Mouse (Mus musculus): ENCODE results near the gene Gm17622. TPM values are rescaled to one million over a fixed set of nuclear protein-coding genes. Genes with fewer than 3 reads are reported as not detected.

Gm17622 gene
- polyA plus RNA-seq, 1 experiment from 2014 or later: not detected

DNA sequence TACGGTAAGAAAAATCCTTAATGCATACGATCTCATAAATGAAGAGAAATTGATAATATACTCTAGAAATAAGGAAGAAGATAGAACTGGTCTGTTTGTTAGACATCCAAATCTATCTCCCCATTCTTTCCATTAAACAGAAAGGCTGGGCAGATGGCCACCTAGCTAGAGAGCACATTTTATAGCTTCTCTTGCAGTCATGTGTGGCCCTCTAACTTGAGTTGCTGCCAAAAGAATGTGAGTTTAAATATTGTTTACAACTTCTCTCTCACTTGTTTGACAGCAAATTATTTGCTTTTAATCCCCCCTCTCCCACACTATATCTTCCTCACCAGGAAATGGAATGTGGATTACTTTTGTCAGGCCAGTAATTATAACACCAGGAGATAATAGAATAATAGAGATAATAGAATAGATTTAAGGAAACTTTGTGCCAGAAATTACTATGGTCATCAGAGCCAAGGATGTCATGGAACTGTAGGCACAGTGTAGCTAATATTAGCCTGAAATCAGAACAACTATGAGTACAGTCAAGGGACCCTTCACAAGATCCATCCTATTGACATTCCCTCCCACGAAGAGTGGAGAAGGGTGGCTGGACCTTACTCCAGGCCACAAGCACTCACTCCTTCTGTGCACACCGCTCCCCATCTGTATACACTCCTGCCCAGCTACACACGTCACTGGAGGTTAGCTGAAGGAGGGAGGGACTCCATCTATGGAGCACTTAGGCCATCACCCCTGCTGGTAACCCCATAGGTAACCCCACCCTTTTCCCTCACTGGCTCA lies 23.8 kb downstream of the Gm17622 start:
- Histone ChIP-seq H3K27me3 (ENCODE audit: control insufficient read depth, insufficient read depth, low read length) (no peaks in the 10 kb centered on the region), H3K4me3 (ENCODE audit: low read depth, low read length) (no peak overlapping the region), H3K4me2 (ENCODE audit: low read depth, low read length, severe bottlenecking) (no peak overlapping the region), H3K9me3 (ENCODE audit: control insufficient read depth, low read length) (no peaks in the 10 kb centered on the region), H3K4me1 (replicated peaks; ENCODE audit: control insufficient read depth, insufficient read depth, low read length) (no peaks in the 10 kb centered on the region), H3K27ac (ENCODE audit: low read depth, low read length) (no peak overlapping the region), H3K36me3 (ENCODE audit: control insufficient read depth, insufficient read depth, low read length) (no peaks in the 10 kb centered on the region), H3K9ac (ENCODE audit: low read length) (no peak overlapping the region)
- ATAC-seq (replicated peaks; ENCODE audit: low FRiP score): no peak
- 88% methylated on average over 5 of the region's 5 CpGs for WGBS
- DNase-seq (ENCODE audit: low spot score): no peak

DNA sequence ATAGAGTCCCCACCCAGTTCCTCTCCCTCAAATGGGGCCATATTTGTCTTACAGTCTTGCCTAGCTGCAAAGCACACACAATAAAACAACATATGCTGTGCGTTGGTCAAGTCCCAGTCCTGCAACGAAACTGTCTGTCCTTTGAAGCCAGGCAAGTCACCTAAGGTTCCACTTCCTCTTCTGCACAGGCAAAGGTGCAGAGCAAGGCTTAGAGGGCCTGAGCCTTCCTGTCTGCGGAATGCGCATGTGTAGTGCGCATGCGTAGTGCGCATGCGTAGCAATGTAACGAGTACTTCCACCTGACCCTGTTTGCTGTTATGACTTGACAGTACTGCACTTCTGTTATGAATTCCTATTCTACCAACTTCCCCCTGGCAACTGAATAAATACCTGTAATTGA lies 25.7 kb downstream of the Gm17622 start:
- no peaks in the 10 kb centered on the region for H3K9me3 ChIP-seq (ENCODE audit: control insufficient read depth, low read length)
- DNase-seq (ENCODE audit: low spot score): no peak
- H3K4me3 ChIP-seq (ENCODE audit: low read depth, low read length): no peak overlapping the region
- 97% methylated on average over 9 of the region's 9 CpGs for WGBS
- no peaks in the 10 kb centered on the region for H3K4me1 ChIP-seq (replicated peaks; ENCODE audit: control insufficient read depth, insufficient read depth, low read length)
- no peak overlapping the region for H3K9ac ChIP-seq (ENCODE audit: low read length)
- H3K4me2 ChIP-seq (ENCODE audit: low read depth, low read length, severe bottlenecking): no peak overlapping the region
- no peak overlapping the region for H3K27ac ChIP-seq (ENCODE audit: low read depth, low read length)
- no peak for ATAC-seq (replicated peaks; ENCODE audit: low FRiP score)
- H3K27me3 ChIP-seq (ENCODE audit: control insufficient read depth, insufficient read depth, low read length): no peaks in the 10 kb centered on the region
- no peaks in the 10 kb centered on the region for H3K36me3 ChIP-seq (ENCODE audit: control insufficient read depth, insufficient read depth, low read length)

DNA sequence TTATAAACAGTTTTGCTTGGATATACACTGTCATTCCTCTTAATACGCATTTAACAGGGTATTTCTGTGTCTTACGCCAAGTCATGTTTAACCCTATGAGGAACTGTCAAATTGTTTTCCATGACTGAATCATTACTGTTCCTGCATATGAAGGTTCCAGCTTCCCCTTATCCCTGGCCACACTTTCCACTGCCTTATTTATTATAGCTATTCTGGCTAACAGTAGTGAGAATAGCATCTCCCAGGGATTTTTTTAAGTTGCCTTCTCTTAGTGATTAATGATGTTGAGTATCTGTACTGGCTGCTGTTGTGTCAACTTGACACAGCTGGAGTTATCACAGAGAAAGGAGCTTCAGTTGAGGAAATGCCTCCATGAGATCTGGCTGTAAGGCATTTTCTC lies 26.8 kb downstream of the Gm17622 start:
- no peaks in the 10 kb centered on the region for H3K4me1 ChIP-seq (replicated peaks; ENCODE audit: control insufficient read depth, insufficient read depth, low read length)
- H3K27ac ChIP-seq (ENCODE audit: low read depth, low read length): no peak overlapping the region
- H3K9ac ChIP-seq (ENCODE audit: low read length): no peak overlapping the region
- DNase-seq (ENCODE audit: low spot score) (no peak), ATAC-seq (replicated peaks; ENCODE audit: low FRiP score) (no peak)
- 95% methylated on average over 2 of the region's 2 CpGs for WGBS
- H3K9me3 ChIP-seq (ENCODE audit: control insufficient read depth, low read length): no peaks in the 10 kb centered on the region
- no peaks in the 10 kb centered on the region for H3K27me3 ChIP-seq (ENCODE audit: control insufficient read depth, insufficient read depth, low read length)
- H3K4me3 ChIP-seq (ENCODE audit: low read depth, low read length): no peak overlapping the region
- H3K36me3 ChIP-seq (ENCODE audit: control insufficient read depth, insufficient read depth, low read length): no peaks in the 10 kb centered on the region
- no peak overlapping the region for H3K4me2 ChIP-seq (ENCODE audit: low read depth, low read length, severe bottlenecking)

DNA sequence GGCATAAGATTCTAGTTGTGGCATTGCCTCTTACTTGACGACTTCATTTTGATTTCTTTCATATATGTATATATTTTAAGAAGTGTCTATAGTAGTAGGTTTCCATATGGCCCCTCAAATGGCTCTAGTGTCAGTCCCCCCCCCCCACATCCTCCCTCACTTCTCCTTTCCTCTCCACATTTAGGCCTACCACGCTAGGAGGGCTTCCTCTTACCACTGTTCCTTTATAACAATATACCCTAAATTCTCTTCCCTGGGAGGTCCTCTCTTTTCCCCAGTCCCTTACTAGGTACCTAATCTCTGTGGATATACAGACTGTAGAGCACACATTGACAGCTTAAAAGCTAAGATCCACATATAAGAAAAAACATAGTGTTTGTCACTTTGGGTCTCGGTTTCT lies 30.8 kb downstream of the Gm17622 start:
- no peaks in the 10 kb centered on the region for H3K9me3 ChIP-seq (ENCODE audit: control insufficient read depth, low read length)
- no peak overlapping the region for H3K4me3 ChIP-seq (ENCODE audit: low read depth, low read length)
- no peak overlapping the region for H3K27ac ChIP-seq (ENCODE audit: low read depth, low read length)
- H3K4me2 ChIP-seq (ENCODE audit: low read depth, low read length, severe bottlenecking): no peak overlapping the region
- WGBS: 88% methylated on average over 3 of the region's 3 CpGs
- H3K27me3 ChIP-seq (ENCODE audit: control insufficient read depth, insufficient read depth, low read length): no peaks in the 10 kb centered on the region
- ATAC-seq (replicated peaks; ENCODE audit: low FRiP score): no peak
- H3K4me1 ChIP-seq (replicated peaks; ENCODE audit: control insufficient read depth, insufficient read depth, low read length): no peaks in the 10 kb centered on the region
- H3K9ac ChIP-seq (ENCODE audit: low read length): no peak overlapping the region
- no peak for DNase-seq (ENCODE audit: low spot score)
- no peaks in the 10 kb centered on the region for H3K36me3 ChIP-seq (ENCODE audit: control insufficient read depth, insufficient read depth, low read length)

DNA sequence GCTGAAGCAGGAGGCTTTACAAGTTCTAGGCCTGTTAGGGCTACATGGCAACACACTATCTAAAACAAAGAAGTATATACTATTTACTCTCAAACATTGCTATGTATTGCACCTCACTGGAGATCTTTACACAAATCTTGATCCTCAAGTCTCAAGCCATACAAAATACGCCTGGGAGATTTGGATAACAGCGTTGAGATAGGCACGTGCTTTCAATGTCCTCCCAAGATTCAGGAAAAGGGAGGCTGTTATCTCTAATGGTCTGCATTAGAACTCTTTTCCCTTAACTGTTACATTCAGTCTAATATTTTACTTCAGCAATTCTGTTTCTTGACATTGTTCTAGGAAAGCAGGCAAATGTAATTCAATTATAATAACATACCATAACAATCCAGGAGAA lies 36.5 kb downstream of the Gm17622 start:
- WGBS: 87% methylated on average over 3 of the region's 3 CpGs
- no peak overlapping the region for H3K4me2 ChIP-seq (ENCODE audit: low read depth, low read length, severe bottlenecking)
- no peak for DNase-seq (ENCODE audit: low spot score)
- H3K4me3 ChIP-seq (ENCODE audit: low read depth, low read length): no peak overlapping the region
- H3K9ac ChIP-seq (ENCODE audit: low read length): no peak overlapping the region
- H3K9me3 ChIP-seq (ENCODE audit: control insufficient read depth, low read length): no peaks in the 10 kb centered on the region
- H3K4me1 ChIP-seq (replicated peaks; ENCODE audit: control insufficient read depth, insufficient read depth, low read length): no peaks in the 10 kb centered on the region
- no peak for ATAC-seq (replicated peaks; ENCODE audit: low FRiP score)
- H3K36me3 ChIP-seq (ENCODE audit: control insufficient read depth, insufficient read depth, low read length): no peaks in the 10 kb centered on the region
- H3K27me3 ChIP-seq (ENCODE audit: control insufficient read depth, insufficient read depth, low read length): no peaks in the 10 kb centered on the region
- no peak overlapping the region for H3K27ac ChIP-seq (ENCODE audit: low read depth, low read length)

DNA sequence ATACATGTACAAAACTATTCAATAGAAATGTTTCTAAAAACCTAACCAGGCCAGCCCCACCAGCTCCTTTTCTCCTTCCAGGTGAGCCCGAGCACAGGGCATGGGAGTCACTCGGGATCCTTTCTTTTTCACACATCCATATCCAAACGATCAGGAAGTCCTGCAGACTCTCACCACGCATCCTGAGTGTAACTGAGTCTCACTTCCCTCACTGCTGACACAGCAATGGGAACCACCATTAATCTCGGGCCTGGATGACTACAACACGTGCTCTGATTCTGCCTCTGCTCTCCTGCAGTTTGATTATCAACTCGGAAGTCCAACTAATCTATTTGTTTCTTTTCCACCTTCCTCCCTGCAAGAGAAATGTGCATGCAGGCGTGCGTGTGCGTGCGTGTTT lies 37.3 kb downstream of the Gm17622 start:
- 92% methylated on average over 11 of the region's 11 CpGs for WGBS
- H3K9me3 ChIP-seq (ENCODE audit: control insufficient read depth, low read length): no peaks in the 10 kb centered on the region
- no peak for ATAC-seq (replicated peaks; ENCODE audit: low FRiP score)
- H3K4me1 ChIP-seq (replicated peaks; ENCODE audit: control insufficient read depth, insufficient read depth, low read length): no peaks in the 10 kb centered on the region
- H3K27ac ChIP-seq (ENCODE audit: low read depth, low read length): no peak overlapping the region
- no peaks in the 10 kb centered on the region for H3K27me3 ChIP-seq (ENCODE audit: control insufficient read depth, insufficient read depth, low read length)
- no peak overlapping the region for H3K9ac ChIP-seq (ENCODE audit: low read length)
- H3K36me3 ChIP-seq (ENCODE audit: control insufficient read depth, insufficient read depth, low read length): no peaks in the 10 kb centered on the region
- H3K4me3 ChIP-seq (ENCODE audit: low read depth, low read length): no peak overlapping the region
- H3K4me2 ChIP-seq (ENCODE audit: low read depth, low read length, severe bottlenecking): no peak overlapping the region
- DNase-seq (ENCODE audit: low spot score): no peak

DNA sequence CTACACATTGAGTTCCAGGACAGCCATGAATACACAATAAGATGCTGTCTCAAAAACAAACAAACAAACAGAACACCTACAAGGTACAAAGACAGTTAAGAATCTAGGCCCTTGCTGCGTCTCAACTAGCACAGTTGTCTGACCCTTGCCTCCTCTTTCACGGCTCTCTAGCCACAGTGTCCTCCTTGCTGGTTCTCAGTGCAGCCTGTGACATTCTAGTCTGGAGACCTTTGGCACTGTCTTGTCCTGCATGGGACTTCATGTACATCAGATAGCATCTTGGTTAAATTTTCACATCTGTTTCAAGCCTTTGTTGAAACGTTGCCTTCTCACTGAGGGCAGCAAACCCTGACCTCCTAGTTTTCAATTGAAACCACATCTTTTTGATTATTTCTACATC lies 38.2 kb downstream of the Gm17622 start:
- H3K36me3 ChIP-seq (ENCODE audit: control insufficient read depth, insufficient read depth, low read length): no peaks in the 10 kb centered on the region
- no peaks in the 10 kb centered on the region for H3K9me3 ChIP-seq (ENCODE audit: control insufficient read depth, low read length)
- 76% methylated on average over 3 of the region's 3 CpGs for WGBS
- no peaks in the 10 kb centered on the region for H3K4me1 ChIP-seq (replicated peaks; ENCODE audit: control insufficient read depth, insufficient read depth, low read length)
- DNase-seq (ENCODE audit: low spot score) (no peak), ATAC-seq (replicated peaks; ENCODE audit: low FRiP score) (no peak)
- H3K4me2 ChIP-seq (ENCODE audit: low read depth, low read length, severe bottlenecking): no peak overlapping the region
- H3K27ac ChIP-seq (ENCODE audit: low read depth, low read length): no peak overlapping the region
- no peak overlapping the region for H3K9ac ChIP-seq (ENCODE audit: low read length)
- H3K27me3 ChIP-seq (ENCODE audit: control insufficient read depth, insufficient read depth, low read length): no peaks in the 10 kb centered on the region
- H3K4me3 ChIP-seq (ENCODE audit: low read depth, low read length): no peak overlapping the region

DNA sequence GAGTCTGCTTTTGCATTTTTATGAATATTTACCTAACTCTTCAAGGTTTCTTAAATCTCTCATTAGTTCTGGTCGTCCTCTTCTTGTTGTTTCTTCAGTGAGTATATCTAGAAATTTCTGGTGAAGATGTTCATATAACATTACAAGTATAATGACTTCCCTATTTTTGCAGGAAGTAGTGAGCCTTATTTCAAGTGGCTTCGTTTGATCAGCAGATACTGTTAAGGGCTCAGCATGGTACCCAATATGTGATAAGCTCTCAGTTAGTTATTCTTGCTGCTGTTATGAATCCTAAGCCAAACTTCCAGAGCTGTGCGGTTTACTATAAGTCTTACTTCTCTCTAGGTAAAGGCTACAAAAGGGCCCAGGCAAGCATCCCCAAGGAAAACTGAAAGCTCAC lies 39.0 kb downstream of the Gm17622 start:
- H3K4me3 ChIP-seq (ENCODE audit: low read depth, low read length): no peak overlapping the region
- DNase-seq (ENCODE audit: low spot score) (no peak), ATAC-seq (replicated peaks; ENCODE audit: low FRiP score) (no peak)
- H3K36me3 ChIP-seq (ENCODE audit: control insufficient read depth, insufficient read depth, low read length): no peaks in the 10 kb centered on the region
- H3K4me1 ChIP-seq (replicated peaks; ENCODE audit: control insufficient read depth, insufficient read depth, low read length): no peaks in the 10 kb centered on the region
- WGBS: 91% methylated on average over 3 of the region's 3 CpGs
- no peak overlapping the region for H3K27ac ChIP-seq (ENCODE audit: low read depth, low read length)
- H3K9ac ChIP-seq (ENCODE audit: low read length): no peak overlapping the region
- no peak overlapping the region for H3K4me2 ChIP-seq (ENCODE audit: low read depth, low read length, severe bottlenecking)
- H3K27me3 ChIP-seq (ENCODE audit: control insufficient read depth, insufficient read depth, low read length): no peaks in the 10 kb centered on the region
- no peaks in the 10 kb centered on the region for H3K9me3 ChIP-seq (ENCODE audit: control insufficient read depth, low read length)

DNA sequence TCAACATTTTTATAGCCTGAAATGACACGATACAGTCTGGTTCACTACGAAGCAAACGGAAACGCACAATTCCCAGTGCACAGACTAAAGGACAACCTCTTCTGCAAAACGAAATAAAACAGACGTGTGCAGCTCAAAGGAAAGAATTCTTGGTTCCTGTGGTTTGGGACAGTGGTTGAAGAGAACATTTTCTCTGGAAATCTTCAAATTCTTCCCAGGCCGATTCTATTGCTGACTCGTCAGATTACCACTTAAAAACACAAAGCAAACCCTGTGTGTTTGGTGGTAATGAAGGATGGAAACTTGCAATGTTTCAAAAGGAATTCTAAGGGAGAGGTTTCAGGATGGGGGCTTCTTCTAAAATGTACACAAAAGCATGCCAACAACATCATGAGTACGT lies 39.5 kb downstream of the Gm17622 start:
- Histone ChIP-seq H3K4me2 (ENCODE audit: low read depth, low read length, severe bottlenecking) (no peak overlapping the region), H3K4me1 (replicated peaks; ENCODE audit: control insufficient read depth, insufficient read depth, low read length) (no peaks in the 10 kb centered on the region), H3K27me3 (ENCODE audit: control insufficient read depth, insufficient read depth, low read length) (no peaks in the 10 kb centered on the region), H3K36me3 (ENCODE audit: control insufficient read depth, insufficient read depth, low read length) (no peaks in the 10 kb centered on the region), H3K4me3 (ENCODE audit: low read depth, low read length) (no peak overlapping the region), H3K9ac (ENCODE audit: low read length) (no peak overlapping the region), H3K9me3 (ENCODE audit: control insufficient read depth, low read length) (no peaks in the 10 kb centered on the region), H3K27ac (ENCODE audit: low read depth, low read length) (no peak overlapping the region)
- no peak for ATAC-seq (replicated peaks; ENCODE audit: low FRiP score)
- 93% methylated on average over 9 of the region's 9 CpGs for WGBS
- no peak for DNase-seq (ENCODE audit: low spot score)
